Mouse (Mus musculus): ENCODE measurements around the gene Trcg1.

- TF ChIP-seq CTCF (IDR thresholded peaks at IDR 0.05; ENCODE audit: extremely low read depth, insufficient read depth, low read length) (no peak), POLR2A (IDR thresholded peaks at IDR 0.05; ENCODE audit: extremely low read depth, insufficient read depth, low read length) (no peak)
Observed at GRCm38 (mm10) chr9:57254823-57255495, 18.6 kb downstream of the Trcg1 start.

Measured in cortical plate, adult 2 months (tissue).